Mouse (Mus musculus) hindbrain, embryonic 10.5 days (tissue): ENCODE measurements around the gene Tdg. TPM values are rescaled to one million over a fixed set of nuclear protein-coding genes. Genes with fewer than 3 reads are reported as not detected.

Experiments
- polyA plus RNA-seq: library from polyadenylated mRNA; unstranded; fragments of >200 nt; fragmentation: Nextera tagmentation; extraction: Ambion mirVana; gene quantifications from 2 replicates; pipeline ENCODE4 v1.2.1, GENCODE M21; 2016

The Tdg gene
- polyA plus RNA-seq, 1 experiment from 2014 or later: 265 TPM

Other genes with a start within 250 kb of the Tdg start
- gene Gm1553, start 137.2 kb upstream of the Tdg start, polyA plus RNA-seq: not detected in 2 replicates
- 36.1 and 37.4 TPM in 2 replicates for gene 1190007I07Rik, start 6.6 kb upstream of the Tdg start, polyA plus RNA-seq
- 1.1 and 1.9 TPM in 2 replicates for gene Glt8d2, start 60.8 kb downstream of the Tdg start, polyA plus RNA-seq
- 26.4 and 27.1 TPM in 2 replicates for gene Hcfc2, start 66.3 kb downstream of the Tdg start, polyA plus RNA-seq
- 42.5 and 56.2 TPM in 2 replicates for gene Nfyb, start 134.3 kb downstream of the Tdg start, polyA plus RNA-seq
- gene Txnrd1, start 204.1 kb downstream of the Tdg start, polyA plus RNA-seq: 164 and 172 TPM in 2 replicates
- gene Eid3, start 236.8 kb downstream of the Tdg start, polyA plus RNA-seq: 0.20 and 0.68 TPM in 2 replicates